Mouse (Mus musculus): ENCODE data around the gene Vegfd.

The Vegfd gene

DNA sequence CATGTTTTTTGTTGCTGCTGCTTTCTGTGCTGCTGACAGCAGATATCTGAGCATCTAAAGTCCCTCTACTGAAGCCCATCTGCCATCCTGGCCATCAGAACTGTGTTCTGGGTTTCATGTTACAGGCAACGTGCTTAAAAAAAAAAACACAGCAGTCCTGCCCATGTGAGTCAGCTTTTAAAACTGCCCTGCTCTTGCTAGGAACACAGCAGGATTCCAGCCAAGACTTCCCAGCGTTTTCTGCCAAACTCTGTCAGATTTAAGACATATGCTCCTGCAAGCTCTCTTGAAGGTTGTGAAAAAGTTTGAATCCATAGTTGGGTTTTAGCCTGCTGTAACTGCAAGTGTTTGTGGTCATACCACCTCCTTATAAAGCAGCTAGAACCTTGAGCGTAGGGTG, at the start of gene Vegfd:
Gene Vegfd, plus strand, starts transcription at position 298 of the 400 bp plus-strand sequence.
- peak; percentile 32 for DNase-seq

DNA sequence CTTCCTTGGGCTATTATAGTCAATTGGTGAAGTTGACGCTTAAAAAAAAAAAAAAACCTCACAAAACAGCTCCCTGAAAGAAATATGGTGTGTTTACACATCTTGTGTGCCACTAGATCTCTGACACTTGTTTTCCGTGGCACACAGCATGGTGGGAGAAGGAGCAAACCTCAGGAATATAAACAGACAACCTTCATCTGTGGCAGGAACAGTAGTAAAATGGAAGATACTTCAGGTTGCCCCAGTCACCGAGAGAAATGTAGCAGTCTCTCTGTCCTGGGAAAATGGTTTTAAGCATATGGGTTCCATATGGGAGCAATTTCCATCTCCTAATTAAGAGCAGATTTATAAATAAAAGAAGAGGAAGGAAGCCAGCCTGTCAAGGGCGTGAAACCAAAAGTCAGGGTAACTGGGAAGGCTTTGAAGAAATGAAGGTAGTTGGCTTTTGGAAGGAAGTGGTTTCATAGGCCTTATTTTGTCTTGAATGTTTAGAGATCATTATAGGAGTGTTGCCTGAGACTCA, 49.7 kb upstream of the Vegfd start:
- no peak for DNase-seq

- no peak for DNase-seq
Observed at GRCm38 (mm10) chrX:164330351-164330750, 42.8 kb upstream of the Vegfd start.

DNA sequence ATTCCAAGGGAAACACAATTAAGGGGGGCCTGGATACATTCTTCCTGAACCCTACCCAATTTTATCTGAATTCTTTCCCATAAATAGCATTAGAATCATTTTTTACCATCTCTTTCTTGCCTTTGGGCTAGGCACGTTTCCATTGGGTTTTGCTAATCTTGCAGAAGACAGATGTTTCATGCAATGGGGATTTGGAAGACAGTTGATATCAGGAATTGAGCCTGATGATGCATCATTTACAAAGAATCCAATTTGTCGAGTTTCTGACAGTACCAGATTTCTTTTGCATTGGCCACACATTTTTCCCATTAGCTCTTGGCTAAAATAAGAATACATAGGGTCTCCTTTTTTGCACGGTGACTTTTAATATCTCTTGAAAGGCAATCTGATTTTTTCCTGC, 42.4 kb upstream of the Vegfd start:
- no peak for DNase-seq

DNA sequence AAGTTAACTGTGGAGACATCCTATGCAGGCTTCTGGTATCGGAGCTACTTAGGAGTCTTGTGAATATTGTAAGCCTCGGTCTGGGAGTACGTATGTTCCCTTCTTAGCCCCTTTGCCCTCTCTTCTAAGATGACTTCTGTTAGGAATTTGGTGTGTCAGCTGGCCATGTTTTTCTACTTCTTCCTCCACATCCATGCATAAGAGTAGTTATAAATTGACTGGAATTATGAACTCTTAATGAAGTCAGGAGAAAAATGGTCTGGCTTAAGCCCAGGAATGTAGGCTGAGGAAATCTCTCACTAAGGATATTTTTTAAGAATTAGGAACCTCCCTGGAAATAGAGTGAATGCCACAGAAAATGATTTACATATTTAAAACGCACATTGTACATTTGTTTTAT, 34.6 kb upstream of the Vegfd start:
- no peak for DNase-seq

- no peak for DNase-seq
Observed at GRCm38 (mm10) chrX:164345359-164345938, 27.7 kb upstream of the Vegfd start.

DNA sequence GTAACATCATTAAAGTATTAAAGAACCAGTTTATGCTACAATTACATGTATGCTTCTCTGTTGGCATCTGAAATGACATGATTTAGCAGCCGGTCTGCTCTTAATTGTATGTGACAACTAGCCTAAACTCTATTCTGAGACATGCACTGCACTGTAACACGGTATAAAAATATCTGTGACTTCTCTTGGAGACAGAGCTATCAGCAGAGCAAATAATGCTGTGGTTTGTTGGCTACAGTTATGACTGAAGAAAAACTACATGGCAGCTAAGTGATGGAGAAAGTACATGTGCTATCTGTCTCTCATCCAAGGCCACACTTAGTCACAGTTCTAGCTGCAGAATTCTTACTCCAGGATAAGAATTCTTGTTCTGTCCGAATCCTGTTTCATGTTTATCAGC, 24.2 kb upstream of the Vegfd start:
- DNase-seq: no peak

GRCm38 (mm10) chrX:164365153-164365865, 7.9 kb upstream of the Vegfd start:
- no peak for DNase-seq

GRCm38 (mm10) chrX:164370576-164370975, 2.6 kb upstream of the Vegfd start:
- DNase-seq: no peak

DNA sequence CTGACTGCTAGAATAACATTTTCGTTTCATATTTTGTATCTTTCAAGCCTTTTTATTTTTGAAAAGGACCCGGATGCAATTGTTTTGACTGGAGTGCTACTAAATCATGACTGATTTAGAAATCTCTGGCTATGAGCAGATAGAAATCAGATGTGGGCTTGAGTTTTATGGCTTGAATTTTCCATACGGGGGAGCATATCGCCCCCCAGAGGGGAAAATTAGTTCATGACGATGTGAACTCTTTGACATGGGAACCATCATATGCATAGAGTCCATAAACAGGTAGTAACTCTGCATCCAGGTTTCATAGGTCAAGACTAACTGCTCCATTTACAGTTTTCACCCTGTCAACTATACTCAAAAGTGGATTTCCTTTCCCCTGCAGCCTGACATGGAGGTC, 1.4 kb downstream of the Vegfd start:
- no peak for DNase-seq

GRCm38 (mm10) chrX:164379721-164380120, 6.5 kb downstream of the Vegfd start:
- DNase-seq: no peak

DNA sequence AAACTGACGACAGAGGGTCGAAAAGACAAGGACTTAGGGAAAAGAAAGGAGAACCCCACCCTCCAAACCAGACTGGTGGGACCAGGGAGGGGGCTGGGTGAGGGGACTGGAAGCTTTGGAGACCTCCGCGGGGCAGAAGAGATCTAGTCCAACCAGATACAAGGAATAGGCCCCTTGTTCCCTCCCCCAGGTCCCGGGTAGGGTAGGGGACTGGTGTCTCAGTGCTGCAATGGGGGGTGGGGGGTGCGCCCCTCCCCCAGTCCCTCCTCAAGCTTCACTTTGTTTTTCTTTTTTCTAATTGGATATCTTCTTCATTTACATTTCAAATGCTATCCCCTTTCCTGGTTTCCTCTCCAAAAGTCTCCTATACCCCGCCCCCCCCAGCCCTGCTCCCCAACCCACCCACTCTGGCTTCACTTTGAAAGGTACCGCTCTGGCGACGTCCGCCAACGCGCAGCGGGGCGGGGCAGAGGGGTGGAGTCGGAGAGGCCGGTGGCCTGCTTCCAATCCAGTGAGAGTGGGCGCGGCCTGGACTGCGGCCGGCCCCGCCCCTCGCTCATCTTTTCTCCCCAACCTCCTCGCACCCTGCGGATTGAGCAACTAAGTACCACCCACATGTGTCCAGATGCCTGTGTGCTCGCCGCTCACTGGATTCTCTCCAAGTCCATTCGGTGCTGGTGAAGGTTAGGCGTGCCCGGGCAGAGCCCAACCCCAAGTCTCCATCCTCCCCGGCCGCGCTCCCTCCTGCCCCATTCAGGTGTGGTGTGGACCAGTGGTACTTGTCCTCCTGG, 8.6 kb downstream of the Vegfd start:
- DNase-seq: peak; percentile 78

- DNase-seq: no peak
Observed at GRCm38 (mm10) chrX:164394091-164394490, 20.9 kb downstream of the Vegfd start.

DNA sequence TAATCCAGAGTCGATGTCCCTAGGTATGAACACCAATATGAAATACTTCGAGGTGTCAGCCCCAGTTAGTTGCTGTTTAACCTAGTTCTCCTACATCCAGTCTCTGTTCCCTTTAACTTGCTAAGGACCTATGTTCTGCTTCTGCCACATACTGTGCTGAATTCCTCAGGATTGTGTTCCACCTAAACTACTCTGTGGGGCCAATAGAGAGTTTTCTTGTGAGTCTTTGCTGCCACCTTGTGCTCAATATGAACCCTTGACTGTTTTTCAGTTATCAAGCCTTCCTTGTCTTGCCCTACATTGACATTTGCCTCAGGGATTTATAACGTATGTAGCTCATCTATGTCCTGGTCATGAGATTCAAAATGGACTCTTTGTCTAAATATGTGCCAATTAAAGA, 25.3 kb downstream of the Vegfd start:
- DNase-seq: no peak

DNA sequence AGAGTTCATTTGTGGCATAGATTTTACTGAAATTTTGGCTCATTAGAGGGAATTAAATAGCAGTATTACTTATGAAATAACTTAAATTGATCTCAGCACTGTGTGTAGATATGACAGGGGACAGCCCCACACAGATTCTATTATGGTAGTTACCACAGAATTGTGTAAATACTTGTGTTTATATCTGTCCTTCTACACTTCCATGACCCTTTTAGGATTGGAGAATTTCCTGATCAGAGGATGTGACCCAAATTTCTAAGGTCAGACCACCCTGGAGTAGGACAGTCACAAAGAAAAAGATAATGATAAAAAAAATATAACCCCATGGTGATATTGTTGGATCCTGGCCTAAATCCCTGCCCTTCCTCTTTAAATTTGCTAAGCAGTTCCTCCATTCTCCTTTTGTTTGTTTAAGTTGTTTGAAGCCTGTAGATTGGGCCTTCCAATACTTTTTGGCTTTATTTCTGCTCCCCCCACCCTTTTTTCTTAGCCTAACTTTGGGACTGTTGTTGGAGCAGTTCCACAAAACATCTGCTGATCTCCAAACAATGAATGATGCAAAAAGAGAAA, 32.0 kb downstream of the Vegfd start:
- DNase-seq: no peak

DNA sequence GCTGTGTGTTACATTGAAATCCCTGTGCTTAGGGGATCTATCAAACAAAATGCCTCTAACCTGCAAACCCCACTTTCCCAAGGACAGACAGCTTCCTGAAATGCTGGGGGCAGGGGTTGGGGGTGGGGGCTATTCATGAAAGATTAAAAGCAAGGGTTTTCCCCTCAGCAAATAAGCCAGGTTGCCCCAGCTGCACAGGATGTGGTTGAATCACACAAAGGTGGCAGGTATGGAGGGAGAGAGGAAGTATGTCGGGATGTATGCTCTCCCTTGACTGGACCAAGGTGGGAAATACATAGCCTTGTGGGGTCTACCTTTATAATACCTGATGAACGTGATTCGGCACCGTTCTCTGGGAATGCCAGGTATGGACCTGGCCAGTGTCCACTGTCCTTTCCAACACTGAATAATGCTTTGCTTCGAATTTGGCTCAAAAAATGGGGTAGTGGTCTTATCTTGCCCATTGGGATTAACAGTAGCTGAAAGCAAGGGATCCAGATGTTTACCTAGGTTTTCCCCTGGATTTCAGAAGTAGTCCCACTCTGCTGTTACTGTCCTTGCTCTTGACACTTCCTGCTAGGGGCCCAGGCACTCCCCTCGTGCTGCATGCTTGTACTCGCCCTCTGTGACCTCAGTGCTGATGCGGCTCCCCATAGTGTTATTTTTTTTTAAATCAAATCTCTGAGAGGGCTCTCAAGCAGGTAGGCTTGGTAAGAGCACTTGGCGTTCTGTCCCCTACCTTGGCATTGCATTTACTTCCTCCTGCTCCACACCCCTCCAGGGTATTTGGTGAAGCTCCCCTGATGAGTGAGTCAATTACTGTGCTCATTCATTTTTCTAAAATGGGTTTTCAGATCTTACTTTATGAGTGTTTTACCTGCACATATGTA, 33.2 kb downstream of the Vegfd start:
- no peak for DNase-seq

- no peak for DNase-seq
Observed at GRCm38 (mm10) chrX:164408301-164408927, 35.2 kb downstream of the Vegfd start.

GRCm38 (mm10) chrX:164410562-164410961, 37.4 kb downstream of the Vegfd start:
- DNase-seq: no peak

GRCm38 (mm10) chrX:164416803-164417202, 43.6 kb downstream of the Vegfd start:
- DNase-seq: no peak

GRCm38 (mm10) chrX:164418008-164418407, 44.8 kb downstream of the Vegfd start:
- no peak for DNase-seq

- DNase-seq: peak; percentile 88
Observed at GRCm38 (mm10) chrX:164419471-164419939, 46.3 kb downstream of the Vegfd start, which contains the start of gene Piga. Gene Piga, plus strand, starts transcription at chrX:164419787.

GRCm38 (mm10) chrX:164419955-164420354, 46.8 kb downstream of the Vegfd start:
- DNase-seq: no peak
